Mouse (Mus musculus): Measurements from ENCODE around the gene Msh2.
A peak's percentile ranks its signal among the peaks of the same experiment; 100 is the strongest.
"Not testable (repeated sequence)": the region's sequence is repeated elsewhere in the genome, so short reads cannot be mapped to it uniquely, and the experiment has no call there.

The Msh2 gene

GRCm38 (mm10) chr17:87671890-87672660, at the start of gene Msh2:
Gene Msh2, plus strand, starts transcription at chr17:87672330.
- peak; percentile 98 to 99 for DNase-seq

- no peak for DNase-seq
These were observed 46.5 kb upstream of the Msh2 start for GRCm38 (mm10) chr17:87625510-87626086.

GRCm38 (mm10) chr17:87628144-87628543, 44.0 kb upstream of the Msh2 start:
- no peak for DNase-seq

GRCm38 (mm10) chr17:87628706-87629105, 43.4 kb upstream of the Msh2 start:
- DNase-seq, result no peak

- DNase-seq, result no peak
These were observed 35.1 kb upstream of the Msh2 start for GRCm38 (mm10) chr17:87637056-87637389.

- no peak for DNase-seq
These were observed 32.9 kb upstream of the Msh2 start for GRCm38 (mm10) chr17:87639242-87639641.

- DNase-seq, result no peak
These were observed 31.9 kb upstream of the Msh2 start for GRCm38 (mm10) chr17:87640272-87640671.

- DNase-seq, result peak; percentile 4 to 7
These were observed 31.1 kb upstream of the Msh2 start for GRCm38 (mm10) chr17:87641006-87641405.

GRCm38 (mm10) chr17:87642744-87643143, 29.4 kb upstream of the Msh2 start:
- DNase-seq, result no peak

- DNase-seq, result not testable (repeated sequence)
These were observed 16.5 kb upstream of the Msh2 start for GRCm38 (mm10) chr17:87655616-87656015.

GRCm38 (mm10) chr17:87661958-87662573, 10.1 kb upstream of the Msh2 start:
- DNase-seq, result not testable (repeated sequence)

- DNase-seq, result no peak
These were observed 7.9 kb upstream of the Msh2 start for GRCm38 (mm10) chr17:87664238-87664637.

- DNase-seq, result peak; percentile 68 to 70
These were observed 6.9 kb upstream of the Msh2 start for GRCm38 (mm10) chr17:87665066-87665822.

- DNase-seq, result peak in 1 of 2 experiments; percentile 38
These were observed 652 bp downstream of the Msh2 start for GRCm38 (mm10) chr17:87672677-87673286.

- DNase-seq, result not testable (repeated sequence)
These were observed 4.9 kb downstream of the Msh2 start for GRCm38 (mm10) chr17:87676916-87677474.

- no peak for DNase-seq
These were observed 5.5 kb downstream of the Msh2 start for GRCm38 (mm10) chr17:87677656-87678055.

- DNase-seq, result no peak
These were observed 17.1 kb downstream of the Msh2 start for GRCm38 (mm10) chr17:87689217-87689616.

GRCm38 (mm10) chr17:87691958-87692357, 19.8 kb downstream of the Msh2 start:
- peak; percentile 83 to 85 for DNase-seq

- no peak for DNase-seq
These were observed 23.8 kb downstream of the Msh2 start for GRCm38 (mm10) chr17:87695874-87696465.

- no peak for DNase-seq
These were observed 24.7 kb downstream of the Msh2 start for GRCm38 (mm10) chr17:87696814-87697213.

GRCm38 (mm10) chr17:87698996-87699765, 27.1 kb downstream of the Msh2 start:
- no peak for DNase-seq

Measured in cerebellum, adult 18-20 months (tissue).